Mouse (Mus musculus): ENCODE data around the gene Rps9.

DNA sequence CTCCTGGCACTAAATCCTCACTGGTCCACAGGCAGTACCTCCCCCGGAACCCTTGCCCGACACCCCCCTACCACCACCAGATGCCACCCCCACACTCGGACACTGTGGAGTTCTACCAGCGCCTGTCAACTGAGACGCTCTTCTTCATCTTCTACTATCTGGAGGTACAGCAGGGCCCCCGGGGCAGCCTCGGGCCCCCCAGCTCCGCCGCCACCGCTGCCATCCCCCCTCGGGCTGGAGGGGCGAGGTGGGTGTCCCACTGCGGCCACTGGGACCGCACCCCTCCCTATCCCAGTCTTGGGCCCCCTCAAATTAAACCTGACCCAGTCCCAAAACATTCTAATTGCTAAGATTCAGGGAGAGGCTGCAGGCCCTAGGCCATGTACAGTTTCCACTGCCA, 45.2 kb upstream of the Rps9 start:
- TF ChIP-seq CTCF (IDR thresholded peaks at IDR 0.05; ENCODE audit: insufficient read depth, low read depth, low read length) = no peak
- TF ChIP-seq POLR2A (IDR thresholded peaks at IDR 0.05; ENCODE audit: insufficient read depth, low read depth, low read length) = no peak
